Mouse (Mus musculus): ENCODE results near the gene Trim58.

Gene Trim58

GRCm38 (mm10) chr11:58640272-58640867 is at the start of gene Trim58:
Gene Trim58 (plus strand): TSS chr11:58640465.
- DNase-seq (ENCODE audit: low read depth), result no peak

- DNase-seq (ENCODE audit: low read depth), result no peak
These were observed 45.5 kb upstream of the Trim58 start, which contains the start of gene Olfr324 for GRCm38 (mm10) chr11:58594814-58595213. Gene Olfr324 (plus strand): TSS chr11:58595114.

GRCm38 (mm10) chr11:58597837-58598236 is 42.4 kb upstream of the Trim58 start:
- DNase-seq (ENCODE audit: low read depth), result no peak

DNA sequence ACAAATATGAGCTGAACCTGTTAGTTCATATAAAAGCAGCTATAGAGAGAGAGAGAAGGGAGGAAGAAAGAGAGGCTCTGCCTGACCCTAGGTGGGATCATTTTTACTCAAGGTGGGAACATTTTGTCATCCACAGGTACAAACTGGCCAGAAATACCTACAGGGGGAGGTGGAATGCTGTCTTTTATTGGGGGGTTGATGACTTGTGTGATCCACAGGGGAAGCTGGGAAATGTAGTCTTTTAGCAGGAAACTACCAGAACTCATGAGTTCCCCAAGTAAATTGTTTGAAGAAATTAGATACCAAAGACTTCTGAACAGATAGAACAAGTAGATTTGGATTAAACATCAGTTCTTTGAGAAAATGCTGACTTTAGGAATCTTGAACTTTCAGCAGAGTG is 38.2 kb upstream of the Trim58 start:
- DNase-seq (ENCODE audit: low read depth), result no peak

DNA sequence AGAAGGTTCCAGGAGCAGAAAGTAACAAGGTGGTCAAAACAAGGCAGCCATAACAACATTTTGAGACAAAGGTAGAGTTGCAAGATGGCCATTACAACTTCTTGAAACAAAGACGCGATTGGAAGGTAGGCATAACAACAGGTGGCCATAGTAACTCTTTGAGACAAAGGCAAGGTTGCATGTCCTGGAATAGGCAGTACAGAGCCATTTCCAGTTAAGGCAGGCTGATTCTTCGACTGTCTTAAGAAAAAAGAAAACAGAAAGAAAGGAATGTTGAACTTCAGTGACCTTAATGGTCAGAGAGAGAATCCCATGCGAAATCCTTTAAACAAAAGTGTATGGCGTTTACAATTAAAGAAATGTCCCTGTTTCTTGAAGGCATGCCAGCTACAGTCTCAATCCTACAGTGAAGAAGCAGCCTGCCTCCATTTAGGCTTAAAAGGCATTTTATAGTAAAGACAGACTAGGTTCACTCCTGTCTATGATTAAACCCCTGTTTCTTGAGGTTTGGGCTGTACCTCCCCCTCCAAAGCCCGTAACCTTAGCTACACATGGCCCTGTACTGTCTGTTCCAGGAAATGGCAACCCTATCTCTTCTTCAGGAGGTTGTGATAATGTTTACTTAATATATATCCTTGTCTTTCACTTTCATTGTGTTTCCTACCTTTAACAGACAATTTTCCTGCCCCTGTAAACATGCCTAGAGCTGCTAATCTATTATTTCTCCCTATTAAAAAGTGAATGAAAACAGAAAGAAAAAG is 37.3 kb upstream of the Trim58 start:
- DNase-seq (ENCODE audit: low read depth), result no peak

- no peak for DNase-seq (ENCODE audit: low read depth)
These were observed 35.6 kb upstream of the Trim58 start for GRCm38 (mm10) chr11:58604688-58605087.

DNA sequence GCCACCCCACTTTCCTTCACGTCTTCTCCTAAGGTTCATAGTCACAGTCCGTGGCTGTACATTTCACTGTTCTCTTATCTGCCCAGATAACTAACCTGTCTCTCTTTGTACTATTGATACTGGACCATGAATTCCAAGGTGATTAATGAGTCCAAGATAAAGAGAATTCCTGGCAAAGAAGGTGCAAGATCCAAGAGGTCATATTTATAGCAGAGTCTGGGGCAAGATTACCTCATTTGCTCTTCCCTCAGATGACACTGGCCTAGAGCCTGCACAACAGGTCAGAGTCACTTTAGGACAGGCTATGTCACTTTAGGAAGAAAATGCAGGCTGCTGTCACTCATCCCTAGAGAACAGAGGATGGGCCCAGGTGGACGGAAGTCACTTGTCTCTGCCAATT is 35.0 kb upstream of the Trim58 start:
- DNase-seq (ENCODE audit: low read depth), result no peak

DNA sequence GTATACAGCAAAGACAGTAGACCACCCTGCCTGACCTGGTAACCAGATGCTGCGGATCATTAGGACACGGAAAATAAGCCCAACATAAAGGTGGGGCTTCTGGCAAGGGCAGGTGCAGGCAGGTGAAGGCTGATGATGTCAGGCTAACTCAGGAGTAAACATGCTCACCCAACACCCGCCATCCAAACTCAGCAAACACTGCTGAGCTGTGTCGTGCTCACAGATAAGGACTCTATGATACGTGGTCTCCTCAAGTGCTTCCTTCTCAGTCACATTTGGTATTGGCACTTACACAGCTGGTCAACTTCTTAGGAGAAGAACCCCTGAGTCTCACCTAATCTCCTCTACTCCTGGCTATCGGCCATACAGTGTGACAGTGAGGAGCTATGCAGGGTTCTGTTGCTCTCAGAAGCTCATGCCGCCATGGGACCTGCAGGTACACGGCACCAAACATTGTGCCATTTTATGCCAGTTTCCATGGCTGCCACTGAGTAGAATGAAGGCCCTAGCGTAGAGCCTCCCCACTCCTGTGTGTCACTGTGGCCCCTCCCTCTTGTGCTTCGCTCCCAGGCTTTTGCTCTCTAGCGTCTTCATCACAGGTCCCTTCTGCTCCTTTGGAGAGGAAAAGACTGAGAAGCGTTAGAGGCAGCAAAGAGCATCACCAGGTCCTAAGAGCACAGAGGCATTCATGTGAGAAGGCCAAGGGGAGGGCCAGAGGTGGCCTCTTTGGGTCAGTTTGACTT is 33.9 kb upstream of the Trim58 start:
- DNase-seq (ENCODE audit: low read depth), result no peak

DNA sequence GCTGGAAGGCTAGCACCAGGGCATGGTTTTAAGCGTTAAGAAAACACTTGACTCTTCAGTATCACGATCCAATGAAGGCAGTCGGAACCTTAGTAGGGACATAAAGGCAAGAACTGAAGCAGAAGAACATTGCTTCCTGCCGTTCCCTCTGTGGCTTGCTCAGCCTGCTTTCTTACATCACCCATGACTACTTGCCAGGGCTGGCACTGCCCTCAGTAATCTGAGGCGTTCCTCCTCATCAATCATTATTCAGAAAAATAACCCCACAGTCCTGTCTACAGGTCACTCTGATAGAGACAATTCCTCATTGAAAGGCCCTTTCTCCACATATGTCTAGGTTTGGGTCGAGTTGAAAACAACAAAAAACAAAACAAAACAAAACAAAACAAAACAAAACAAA is 33.2 kb upstream of the Trim58 start:
- DNase-seq (ENCODE audit: low read depth), result no peak

DNA sequence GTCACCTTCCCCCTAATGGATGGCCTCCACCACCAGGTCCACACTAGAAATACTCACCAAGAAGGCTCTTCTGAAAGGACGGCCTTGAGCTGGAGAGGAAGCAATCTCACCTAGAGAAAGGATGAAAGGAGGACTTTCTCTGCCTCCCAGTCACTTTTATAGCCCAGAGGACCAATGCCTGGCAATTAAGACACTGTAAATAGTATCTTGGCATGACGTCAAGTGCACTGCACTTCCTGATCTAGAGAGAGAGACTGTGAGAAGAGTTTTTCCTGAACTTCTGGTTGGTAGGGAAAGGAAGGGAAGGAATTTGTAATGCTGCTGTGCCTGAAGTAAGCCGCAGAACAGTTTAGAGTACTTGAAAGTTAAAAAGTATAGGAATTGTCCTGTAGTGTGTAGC is 26.9 kb upstream of the Trim58 start:
- DNase-seq (ENCODE audit: low read depth), result no peak

GRCm38 (mm10) chr11:58614526-58614925 is 25.7 kb upstream of the Trim58 start:
- no peak for DNase-seq (ENCODE audit: low read depth)

DNA sequence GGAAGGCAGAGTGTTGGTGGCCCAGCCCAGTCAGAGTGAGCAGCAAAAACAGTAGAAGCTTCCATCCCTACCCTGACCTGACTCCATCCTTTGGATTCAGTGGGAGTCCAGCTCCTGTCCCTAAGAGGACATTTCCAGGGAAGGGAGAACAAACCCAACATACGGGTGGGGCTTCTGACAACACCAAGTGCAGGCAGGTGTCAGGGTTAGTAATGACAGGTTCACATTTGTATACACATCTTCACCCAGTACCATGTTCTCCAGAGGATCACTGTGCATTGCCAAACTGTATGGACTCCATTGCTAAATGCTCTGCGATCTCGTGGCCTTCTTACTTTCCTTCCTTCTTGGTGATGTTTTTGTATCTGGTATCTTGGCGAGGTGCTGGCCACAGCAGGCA is 24.3 kb upstream of the Trim58 start, which contains the start of gene 2210407C18Rik:
TSS of gene 2210407C18Rik (minus strand) at position 101 of the 400 bp plus-strand sequence.
- DNase-seq (ENCODE audit: low read depth), result no peak

DNA sequence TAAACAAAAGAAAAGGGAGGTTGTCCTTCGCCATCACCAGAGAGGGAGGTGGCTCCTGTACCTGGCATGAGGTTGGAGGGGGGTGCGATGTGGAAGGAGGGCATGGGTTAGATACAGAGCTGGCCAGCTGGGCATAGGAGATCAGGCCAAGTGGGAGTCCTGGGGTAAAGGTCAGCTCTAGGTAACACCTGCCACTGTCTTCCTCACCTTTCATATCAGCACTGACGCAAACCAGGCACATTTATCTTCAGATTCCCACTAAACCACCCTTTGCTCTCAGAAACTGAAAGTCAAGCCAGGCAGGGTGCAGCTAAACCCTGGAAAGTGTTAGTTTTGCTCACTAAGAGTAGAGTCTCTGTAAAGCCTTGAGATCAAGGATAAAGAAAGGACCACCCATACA is 21.9 kb upstream of the Trim58 start:
- no peak for DNase-seq (ENCODE audit: low read depth)

- DNase-seq (ENCODE audit: low read depth), result no peak
These were observed 21.5 kb upstream of the Trim58 start for GRCm38 (mm10) chr11:58618793-58619192.

GRCm38 (mm10) chr11:58626146-58626545 is 14.1 kb upstream of the Trim58 start:
- no peak for DNase-seq (ENCODE audit: low read depth)

- DNase-seq (ENCODE audit: low read depth), result no peak
These were observed 9.9 kb upstream of the Trim58 start, which contains the start of gene Olfr323 for GRCm38 (mm10) chr11:58630401-58630800. Gene Olfr323 (minus strand): TSS chr11:58630501.

DNA sequence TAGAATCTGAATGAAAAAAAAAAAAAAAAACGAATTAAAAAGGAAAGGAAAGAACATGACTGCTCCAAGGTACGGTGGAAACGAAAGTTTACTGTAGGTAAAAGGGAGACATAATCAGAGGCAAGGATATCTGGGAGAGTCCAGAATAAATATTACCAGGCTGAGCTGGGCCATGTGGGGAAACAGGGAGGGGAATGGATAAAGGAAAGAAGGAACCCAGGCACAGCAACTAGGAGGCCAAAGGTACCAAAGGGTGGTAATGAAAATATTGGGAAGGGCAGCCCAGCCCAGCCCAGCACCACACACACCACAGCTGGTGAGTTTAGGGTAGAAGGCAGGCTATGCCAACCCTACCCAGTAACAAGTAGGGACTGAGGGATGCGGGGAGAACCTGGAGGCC is 5.4 kb upstream of the Trim58 start:
- no peak for DNase-seq (ENCODE audit: low read depth)

DNA sequence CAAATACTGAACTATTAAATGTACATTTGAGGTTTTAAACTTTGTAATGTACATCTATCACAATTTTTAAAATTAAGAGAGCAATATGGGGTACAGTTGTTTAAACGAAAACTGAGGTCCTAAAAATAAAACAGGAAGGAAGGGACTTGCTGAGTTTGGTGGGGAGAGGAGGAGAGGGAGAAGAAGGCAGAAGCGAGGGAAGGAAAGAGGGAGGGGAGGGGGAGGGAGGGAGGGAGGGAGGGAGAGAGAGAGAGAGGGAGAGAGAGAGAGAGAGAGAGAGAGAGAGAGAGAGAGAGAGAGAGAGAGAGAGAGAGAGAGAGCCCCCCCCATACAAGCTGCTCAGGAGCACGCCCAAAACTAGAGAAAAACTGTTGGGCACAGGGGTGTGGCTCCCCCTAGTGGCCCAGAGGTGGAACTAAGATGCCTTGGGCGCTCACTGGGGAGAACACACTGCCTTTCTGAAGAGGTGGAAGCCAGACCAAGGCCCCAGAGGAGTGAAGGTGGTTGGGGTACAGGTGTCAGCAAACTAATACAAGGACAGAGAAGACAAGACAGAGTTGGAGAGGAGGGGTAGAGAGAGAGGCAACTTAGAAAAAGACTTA is 3.8 kb upstream of the Trim58 start:
- DNase-seq (ENCODE audit: low read depth), result no peak

- no peak for DNase-seq (ENCODE audit: low read depth)
These were observed 2.0 kb upstream of the Trim58 start for GRCm38 (mm10) chr11:58638176-58638701.

DNA sequence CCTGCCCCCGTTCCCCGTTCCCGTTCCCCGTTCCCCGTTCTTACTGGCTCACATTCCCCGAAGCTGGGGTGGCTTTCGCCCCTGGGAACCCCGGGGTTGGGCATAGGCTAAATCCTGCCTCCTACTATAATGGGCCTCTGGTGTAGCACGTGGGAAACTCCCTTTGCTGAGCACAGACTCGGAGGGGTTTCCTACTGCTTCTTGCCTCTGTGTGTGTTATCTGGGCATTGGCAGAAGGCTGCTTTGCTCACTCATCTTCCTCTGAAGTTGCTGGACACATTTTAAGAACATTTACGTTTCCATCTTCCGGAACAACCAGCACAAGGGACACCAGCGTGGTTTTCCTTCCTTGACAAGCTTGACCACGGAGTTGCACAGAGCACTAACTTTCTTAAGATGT is 792 bp downstream of the Trim58 start:
- no peak for DNase-seq (ENCODE audit: low read depth)

DNA sequence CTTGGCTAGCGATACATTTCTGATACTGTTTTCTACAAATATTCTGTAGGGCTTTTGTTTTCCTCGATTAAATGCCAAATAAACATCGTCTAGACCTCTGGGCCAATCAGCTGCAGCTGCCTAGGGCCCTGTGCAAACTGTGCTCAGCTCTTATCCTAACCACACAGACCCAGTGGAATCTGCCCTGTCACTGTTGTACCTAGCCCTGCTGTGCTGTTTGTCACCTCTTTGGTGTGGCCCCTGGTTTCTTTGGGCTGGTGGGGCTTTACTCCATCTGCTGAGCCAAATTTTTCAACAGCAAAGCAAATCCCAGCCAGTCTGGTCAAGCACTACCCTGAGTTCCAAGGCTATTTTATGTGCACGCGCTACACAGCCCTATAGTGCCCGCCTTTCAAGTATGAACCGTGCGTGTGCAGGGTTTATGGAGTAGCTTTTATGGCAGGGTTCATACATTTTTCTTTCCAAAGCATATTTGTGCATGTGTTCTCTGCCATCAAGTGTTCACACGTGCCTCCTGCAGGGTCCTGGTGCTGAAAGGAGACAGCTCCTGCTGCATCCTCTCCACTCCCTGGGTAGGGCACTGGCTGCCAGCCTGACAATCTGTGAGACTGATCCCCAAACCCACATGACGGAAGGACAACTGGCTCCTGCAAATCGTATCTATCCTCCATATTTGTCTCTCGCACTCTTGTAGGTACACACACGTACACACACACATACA is 1.5 kb downstream of the Trim58 start:
- DNase-seq (ENCODE audit: low read depth), result no peak

GRCm38 (mm10) chr11:58643350-58643749 is 3.1 kb downstream of the Trim58 start:
- DNase-seq (ENCODE audit: low read depth), result no peak
